Mouse (Mus musculus): ENCODE results near the gene Pde4dip.

Pde4dip gene

DNA sequence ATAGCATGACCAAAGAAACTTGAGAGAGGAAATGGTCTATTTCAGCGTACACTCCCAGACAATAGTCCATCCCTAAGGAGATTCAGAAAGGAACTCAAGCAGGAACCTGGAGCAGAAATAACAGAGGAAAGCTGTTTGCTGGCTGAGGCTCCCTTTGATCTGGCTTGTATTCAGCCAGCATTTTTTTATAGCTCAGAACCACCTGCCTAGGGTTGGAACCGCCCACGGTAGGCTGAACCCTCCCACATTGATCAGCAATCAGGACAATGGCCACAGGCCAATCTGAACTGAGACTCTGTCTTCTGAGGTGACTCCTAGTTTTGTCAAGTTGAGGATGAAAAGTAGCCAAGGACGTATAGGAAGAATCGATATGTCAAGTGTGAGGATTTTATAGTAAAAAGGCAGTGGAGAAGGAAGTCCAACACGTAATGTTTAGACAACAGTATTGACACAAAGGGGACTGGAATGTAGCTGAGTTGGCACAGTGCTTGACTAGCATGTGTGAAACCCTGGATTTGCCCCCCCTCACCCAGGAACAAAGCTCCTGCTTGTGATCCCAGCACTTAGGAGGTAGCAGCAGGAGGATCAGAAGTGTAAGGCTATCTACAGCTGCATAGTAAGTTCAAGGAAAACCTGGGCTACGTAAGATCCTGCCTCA is 44.2 kb downstream of the Pde4dip start:
- DNase-seq, result no peak

DNA sequence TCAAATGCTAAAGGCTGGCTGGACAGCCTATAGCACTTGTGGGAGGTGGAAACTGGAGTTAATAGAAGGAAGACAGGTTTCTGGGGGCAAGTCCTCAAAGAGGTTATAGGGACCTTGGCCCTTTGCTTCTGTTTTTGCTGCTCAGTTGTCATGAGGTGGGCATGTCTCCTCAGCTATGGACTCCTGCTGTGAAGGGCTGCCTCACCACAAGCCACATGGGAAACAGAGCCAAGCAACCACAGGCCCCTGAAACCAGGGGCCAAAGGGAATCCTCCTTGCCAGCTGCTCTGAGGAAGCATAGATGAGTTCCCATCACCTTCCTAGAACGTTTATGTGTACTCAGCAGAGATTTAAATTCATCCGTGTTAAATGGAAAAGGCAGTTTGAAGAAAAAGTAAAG is 45.9 kb downstream of the Pde4dip start:
- DNase-seq, result no peak

DNA sequence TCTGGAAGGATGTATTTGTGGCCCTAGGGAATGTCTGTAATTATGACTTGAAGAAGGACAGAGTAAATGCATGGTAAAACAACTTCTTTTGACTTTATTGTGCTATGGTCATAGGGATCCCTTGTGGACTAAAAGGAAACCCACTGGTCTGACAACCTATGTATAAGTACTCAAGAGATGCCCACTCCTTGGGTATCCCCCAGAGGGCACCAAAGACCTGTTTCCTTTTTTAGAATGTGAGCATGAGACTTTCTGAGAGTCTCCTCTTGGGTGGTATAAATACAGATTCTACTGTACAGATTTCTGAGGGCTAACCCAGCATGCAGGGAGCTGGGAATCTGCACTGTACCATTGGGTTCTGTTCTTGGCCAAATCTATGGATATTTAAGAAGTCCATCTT is 48.1 kb downstream of the Pde4dip start:
- DNase-seq, result no peak

GRCm38 (mm10) chr3:97835888-97836287 is 52.6 kb downstream of the Pde4dip start:
- DNase-seq, result no peak

DNA sequence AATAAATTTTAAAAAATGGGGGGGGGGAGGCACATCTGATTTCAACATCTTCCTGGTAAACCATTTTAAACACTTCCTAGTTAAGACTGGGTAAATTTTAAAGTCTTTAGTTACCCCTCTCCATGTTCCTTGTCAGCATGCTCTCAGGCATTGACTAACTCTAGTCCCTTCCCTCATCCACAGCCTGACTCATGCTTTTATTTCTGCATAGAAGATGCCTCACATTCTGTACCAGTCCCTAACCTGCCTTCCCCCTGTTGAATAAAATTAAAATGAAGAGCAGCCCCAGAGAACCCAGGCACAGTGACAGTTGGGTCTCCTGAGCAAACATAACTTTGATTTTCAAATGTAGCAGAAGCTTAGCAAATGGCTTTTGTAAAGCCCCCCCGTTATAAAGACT is 53.9 kb downstream of the Pde4dip start:
- DNase-seq, result no peak

GRCm38 (mm10) chr3:97831564-97832320 is 56.8 kb downstream of the Pde4dip start:
- no peak for DNase-seq

DNA sequence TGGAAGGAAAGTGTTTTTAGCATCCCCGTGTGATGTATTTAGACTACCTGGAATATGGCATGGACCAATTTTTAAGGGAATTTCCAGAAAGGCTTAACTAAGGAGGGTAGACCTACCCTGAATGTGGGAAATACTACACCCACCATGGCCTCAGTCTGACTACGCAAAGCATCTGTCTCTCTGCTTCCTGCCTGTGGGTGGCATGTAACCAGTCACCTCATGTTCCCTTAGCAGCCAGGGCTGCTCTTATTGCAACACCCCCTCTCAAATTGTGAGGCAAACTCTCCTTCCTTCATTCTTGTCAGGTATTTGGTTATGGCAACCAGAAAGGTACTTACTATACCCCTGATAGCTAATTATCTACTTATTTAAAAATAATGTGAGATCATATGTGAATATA is 57.9 kb downstream of the Pde4dip start:
- no peak for DNase-seq

- no peak for DNase-seq
These were observed 58.4 kb downstream of the Pde4dip start for GRCm38 (mm10) chr3:97830122-97830521.

DNA sequence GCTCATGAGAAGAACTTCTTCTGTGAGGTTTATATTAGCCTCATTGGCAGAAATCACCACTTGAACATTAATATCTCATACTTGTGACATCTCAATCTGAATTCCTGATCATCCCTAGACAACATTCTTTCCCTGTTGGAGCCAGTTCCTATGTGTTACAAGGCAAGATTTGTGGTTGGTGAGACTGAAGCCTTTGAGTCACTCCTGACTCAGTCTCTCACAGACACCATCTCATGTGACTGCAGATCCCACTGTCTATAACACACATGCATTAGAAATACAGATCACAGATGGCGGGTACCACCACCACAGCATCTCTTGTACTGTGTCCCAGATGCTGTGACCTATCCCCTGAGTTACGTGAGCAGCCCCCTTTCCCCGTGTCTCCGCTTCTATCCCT is 60.2 kb downstream of the Pde4dip start:
- DNase-seq, result no peak

DNA sequence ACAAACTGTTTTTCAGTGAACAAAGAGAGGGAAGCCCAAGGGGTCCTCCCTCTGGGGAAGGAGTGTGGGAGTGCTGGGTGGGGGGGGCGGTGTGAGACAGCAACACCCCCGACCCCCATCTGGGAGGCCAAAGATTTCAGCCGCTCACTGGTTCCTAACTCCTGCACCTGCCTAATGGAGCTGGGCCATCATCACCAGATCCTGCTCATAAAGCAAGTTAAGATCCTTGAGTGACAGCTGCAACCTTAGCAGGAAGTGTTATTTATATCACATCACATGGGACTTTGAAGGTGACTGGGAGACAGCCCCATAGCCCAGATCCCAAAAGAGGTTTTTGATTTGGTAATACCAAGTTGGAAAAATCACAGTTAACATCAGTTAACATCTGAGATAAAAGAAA is 63.3 kb downstream of the Pde4dip start:
- no peak for DNase-seq

DNA sequence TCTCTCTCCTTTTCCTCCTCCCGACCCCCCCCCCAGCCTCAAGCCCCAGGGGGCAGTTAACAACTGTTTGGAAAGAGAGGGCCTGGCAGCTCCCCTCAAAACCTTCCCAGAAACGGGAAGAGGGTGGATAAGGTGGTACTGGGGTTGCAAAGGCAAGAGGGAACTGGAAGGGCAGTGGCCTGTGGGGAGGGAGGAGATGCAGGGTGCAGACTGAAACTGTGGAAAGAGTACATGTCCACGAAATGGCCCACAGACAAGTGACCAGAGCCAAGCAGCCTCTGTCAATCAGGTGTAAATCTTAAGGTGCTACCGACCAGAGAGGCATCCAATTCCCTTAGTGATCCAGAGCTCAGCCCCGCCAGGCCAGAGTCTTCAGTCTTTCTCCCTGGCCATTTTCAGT is 63.8 kb downstream of the Pde4dip start:
- DNase-seq, result no peak

DNA sequence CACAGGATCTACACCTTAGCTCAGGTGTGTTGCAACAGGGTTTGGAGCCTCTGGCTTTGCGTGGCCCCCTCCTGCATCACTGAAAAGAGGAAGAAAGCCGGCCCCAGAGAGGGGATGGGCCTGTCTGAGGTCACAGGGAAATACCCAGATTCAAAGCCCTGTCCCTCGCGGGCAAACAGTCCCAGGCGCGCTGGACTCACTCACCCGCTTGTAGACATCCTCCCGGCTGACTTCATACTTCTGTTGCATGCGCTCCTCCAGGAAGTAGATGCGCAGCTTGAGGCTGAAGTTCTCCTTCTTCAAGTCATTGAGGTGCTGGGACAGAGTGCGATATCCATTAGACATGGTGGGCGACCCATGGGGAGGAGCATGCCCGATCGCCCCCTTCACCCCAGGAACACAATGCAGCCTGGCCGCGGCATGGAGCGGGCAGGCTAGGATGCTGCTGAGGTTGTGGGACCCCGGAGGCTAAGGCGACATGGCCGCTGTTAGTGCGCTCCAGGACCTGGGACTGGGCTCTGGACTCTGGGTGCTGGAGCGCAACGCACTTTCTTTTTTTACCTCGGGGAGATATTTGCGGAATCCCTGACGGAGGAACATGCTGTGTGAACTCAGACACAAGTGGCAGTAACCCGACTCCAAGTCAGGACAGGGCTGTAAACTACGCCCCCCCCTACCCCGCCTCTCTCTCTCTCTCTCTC is 64.3 kb downstream of the Pde4dip start:
- peak; percentile 58 to 59 for DNase-seq

GRCm38 (mm10) chr3:97823438-97823837 is 65.1 kb downstream of the Pde4dip start:
- DNase-seq, result no peak

- no peak for DNase-seq
These were observed 69.5 kb downstream of the Pde4dip start for GRCm38 (mm10) chr3:97819050-97819449.

DNA sequence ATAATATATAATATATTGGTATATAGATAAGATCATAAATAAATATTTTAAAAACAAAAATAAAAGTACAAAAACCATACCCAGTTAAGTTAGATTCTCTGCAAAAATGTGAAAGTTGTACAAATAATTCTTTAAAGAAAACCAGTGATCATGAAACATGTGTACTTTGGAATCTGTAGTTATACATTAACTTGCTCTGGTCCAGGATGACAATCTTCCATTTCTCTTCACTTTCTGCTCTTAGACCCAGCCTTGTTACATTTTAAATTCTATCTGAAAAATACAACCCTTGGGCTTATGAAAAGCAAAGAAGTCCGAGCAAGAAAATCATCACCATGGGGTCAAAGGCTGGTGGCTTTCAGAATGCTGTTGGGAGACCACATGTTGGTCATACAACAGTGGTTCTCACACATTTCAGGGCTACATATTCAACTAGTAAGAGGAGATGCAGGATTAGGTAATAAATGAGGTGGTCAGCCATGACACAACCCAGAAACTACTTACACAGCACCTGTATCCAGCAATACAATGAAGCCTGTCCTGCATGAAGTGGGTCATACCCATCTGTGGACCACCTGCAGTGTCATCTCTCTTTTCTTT is 70.0 kb downstream of the Pde4dip start:
- DNase-seq, result no peak

DNA sequence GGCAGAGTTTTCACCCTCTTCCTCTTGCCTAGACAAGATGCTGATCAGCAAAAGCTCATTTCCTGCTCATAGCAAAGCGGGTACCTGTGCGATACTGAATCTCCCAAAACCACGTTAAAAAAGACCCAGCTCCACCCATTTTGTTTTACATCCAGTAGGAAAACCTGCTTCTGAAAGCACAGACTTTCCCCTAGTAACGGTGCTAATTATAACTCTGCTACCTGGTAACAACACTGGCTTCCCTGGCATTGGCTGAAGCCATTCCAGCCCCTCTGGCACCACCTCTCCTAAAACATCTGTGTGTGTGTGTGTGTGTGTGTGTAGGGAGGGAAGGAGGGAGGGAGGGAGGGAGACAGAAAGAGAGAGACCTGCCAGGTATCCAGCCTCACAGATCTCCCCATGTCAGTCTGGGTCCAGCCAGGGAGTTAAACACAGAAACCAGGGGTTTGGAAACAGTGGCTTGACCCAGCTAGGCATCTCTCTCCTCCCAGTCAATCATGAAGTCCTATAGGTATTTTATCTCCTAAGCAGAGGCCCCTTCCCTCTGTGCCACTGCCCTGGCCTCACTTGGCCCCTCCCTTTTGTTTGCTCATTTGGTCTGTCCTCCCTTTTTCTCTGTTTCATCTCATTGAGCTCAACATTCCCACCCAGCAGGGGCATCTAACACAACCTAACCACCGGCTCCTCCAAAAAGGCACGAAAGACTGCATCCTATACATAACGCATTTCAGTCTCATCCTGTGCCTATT is 76.7 kb downstream of the Pde4dip start:
- DNase-seq, result no peak

DNA sequence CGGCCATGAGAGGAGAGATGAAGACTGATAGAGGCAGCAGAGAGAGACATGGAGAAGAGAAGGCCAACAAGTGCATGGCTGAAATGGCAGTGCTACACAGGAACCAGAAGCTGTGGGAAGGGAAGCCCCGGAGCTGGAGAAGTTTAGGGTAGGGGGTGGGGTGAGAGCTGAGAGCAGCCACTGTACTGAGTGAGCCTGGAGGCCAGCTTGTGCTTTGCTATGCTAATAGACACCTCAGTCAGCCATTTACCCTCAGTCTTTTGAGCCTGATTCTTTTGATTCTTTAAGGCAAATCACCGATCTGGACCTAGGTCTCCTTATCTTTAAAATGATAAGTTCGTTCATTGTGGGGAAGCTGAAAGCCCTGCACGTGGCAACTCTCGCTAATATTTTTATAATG is 77.3 kb downstream of the Pde4dip start:
- no peak for DNase-seq

- no peak for DNase-seq
These were observed 78.2 kb downstream of the Pde4dip start for GRCm38 (mm10) chr3:97810334-97810733.

DNA sequence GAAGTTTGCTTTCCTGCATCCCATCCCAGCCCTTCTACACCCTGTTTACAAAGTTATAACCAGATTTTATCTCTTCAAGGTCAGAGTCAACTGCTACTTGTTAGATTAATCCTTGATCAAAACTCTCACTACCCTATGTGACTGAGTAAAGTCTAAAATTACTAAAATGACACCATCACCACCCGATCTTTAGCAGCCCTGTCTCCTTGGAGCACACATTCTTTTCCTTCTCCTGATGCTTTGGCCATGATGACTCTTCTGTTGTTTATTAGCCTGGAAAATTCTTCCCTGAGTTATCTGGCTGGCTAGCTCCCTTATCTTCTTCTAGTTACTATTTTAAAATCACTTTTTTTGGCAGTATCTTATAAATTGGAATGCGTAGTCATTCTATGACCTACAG is 82.9 kb downstream of the Pde4dip start:
- no peak for DNase-seq

DNA sequence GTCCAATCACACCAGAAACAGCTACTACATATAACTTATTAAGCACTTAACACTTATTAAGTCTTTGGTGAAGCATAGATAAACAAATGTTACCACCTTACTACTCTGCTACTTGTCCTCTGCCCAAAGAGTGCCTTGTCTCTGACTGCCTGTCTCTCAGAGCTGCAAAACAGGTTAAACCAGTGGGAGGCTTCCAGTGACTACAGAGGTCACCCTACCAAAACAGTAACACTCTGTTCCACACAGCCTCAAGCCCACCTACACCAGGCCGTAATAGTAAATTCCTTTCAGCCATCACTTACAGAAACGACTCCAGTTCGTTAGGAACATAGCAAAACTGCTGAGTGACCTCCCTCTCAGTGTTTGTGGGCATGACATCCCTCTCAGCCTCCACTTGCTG is 84.8 kb downstream of the Pde4dip start:
- DNase-seq, result no peak

DNA sequence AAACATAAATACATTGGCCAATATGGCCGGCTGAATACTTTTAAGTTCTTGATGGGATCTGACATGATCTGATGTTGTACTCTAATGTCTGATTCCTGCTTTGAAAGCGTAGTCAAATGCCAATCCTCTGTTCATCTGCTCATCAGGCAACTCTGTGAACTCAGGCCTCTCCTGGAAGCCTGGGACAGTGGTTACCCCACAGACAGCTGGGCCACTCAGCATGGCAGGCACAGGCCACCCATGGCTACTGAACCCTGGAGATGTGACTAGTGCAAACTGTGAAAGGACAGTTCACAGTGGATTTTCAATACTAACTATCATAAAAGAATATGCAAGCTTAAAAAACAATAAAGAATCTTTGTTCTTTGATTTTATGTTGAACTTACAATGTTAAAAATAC is 85.6 kb downstream of the Pde4dip start:
- DNase-seq, result no peak

GRCm38 (mm10) chr3:97802297-97802696 is 86.2 kb downstream of the Pde4dip start:
- DNase-seq, result no peak

DNA sequence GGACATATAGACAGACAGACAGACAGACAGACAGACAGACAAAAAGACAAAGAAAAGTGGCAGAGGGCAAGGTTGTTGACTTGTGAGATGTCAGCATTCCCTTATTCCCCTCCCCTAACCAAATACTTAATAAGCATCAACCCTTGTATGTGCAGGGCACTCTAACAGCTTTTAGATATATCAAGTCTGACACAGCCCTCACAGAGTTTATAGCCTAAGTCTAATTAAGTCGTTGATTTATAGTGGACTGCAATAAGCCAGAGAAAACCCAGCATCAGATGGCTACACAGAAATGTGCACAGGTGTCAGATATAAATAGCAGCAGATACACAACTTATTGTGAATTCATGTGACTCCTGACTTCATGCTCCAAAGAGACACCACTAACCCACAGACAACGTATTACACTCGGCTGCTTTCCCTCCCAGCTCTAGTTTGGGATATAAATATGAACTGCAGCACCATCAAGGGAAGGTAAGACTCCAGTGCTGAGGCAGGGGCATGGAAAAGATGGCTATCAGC is 87.3 kb downstream of the Pde4dip start:
- no peak for DNase-seq

Data from spleen, adult 18-20 months (tissue).